Mouse (Mus musculus): ENCODE data around the gene 2410015M20Rik. TPM values are rescaled to one million over a fixed set of nuclear protein-coding genes. Genes with fewer than 3 reads are reported as not detected.
"Not testable (repeated sequence)": the region's sequence is repeated elsewhere in the genome, so short reads cannot be mapped to it uniquely, and the experiment has no call there.

Gene 2410015M20Rik
- total RNA-seq, 2 experiments from 2014 or later, result 135 to 142 TPM

- intact Hi-C loops (cut with DNase I), result loop anchor here (5.0 kb wide), 1 partner anchor 58 kb away; the partner anchor contains the start of gene Ranbp3
- no peak for DNase-seq (ENCODE audit: low spot score in 2 of 2)
Measured at GRCm38 (mm10) chr17:56614391-56615135, 5.0 kb upstream of the 2410015M20Rik start.

GRCm38 (mm10) chr17:56613893-56614292 lies 4.3 kb upstream of the 2410015M20Rik start:
- DNase-seq (ENCODE audit: low spot score in 2 of 2), result peak in 1 of 2 experiments; percentile 41
- intact Hi-C loops (cut with DNase I), result loop anchor here (5.0 kb wide), 1 partner anchor 58 kb away; the partner anchor contains the start of gene Ranbp3

- peak; percentile 96 to 98 for DNase-seq (ENCODE audit: low spot score in 2 of 2)
- intact Hi-C loops (cut with DNase I), result loop anchor here (5.0 kb wide), 1 partner anchor 59 kb away; the partner anchor contains the start of gene Ranbp3
Measured at GRCm38 (mm10) chr17:56613236-56613844, 3.8 kb upstream of the 2410015M20Rik start, which contains the start of gene Rpl36. Rpl36 (plus strand) TSS chr17:56613416.

GRCm38 (mm10) chr17:56612565-56612939 lies 3.0 kb upstream of the 2410015M20Rik start:
- intact Hi-C loops (cut with DNase I), result loop anchor here (5.0 kb wide), 1 partner anchor 60 kb away; the partner anchor contains the start of gene Ranbp3
- not testable (repeated sequence) for DNase-seq (ENCODE audit: low spot score in 2 of 2)

GRCm38 (mm10) chr17:56611861-56612564 lies 2.4 kb upstream of the 2410015M20Rik start:
- no peak for DNase-seq (ENCODE audit: low spot score in 2 of 2)
- intact Hi-C loops (cut with DNase I), result loop anchor here (5.0 kb wide), 1 partner anchor 60 kb away; the partner anchor contains the start of gene Ranbp3

GRCm38 (mm10) chr17:56611323-56611722 lies 1.8 kb upstream of the 2410015M20Rik start:
- DNase-seq (ENCODE audit: low spot score in 2 of 2), result no peak
- intact Hi-C loops (cut with DNase I), result loop anchor here (5.0 kb wide), 1 partner anchor 61 kb away; the partner anchor contains the start of gene Ranbp3

GRCm38 (mm10) chr17:56608699-56609098 lies 872 bp downstream of the 2410015M20Rik start:
- intact Hi-C loops (cut with DNase I), result loop anchor here (2.0 kb wide), 1 partner anchor 24 kb away; the partner anchor contains the start of genes Safb and Safb2

GRCm38 (mm10) chr17:56607521-56608062 lies 2.0 kb downstream of the 2410015M20Rik start:
- intact Hi-C loops (cut with DNase I), result loop anchor here (2.0 kb wide), 1 partner anchor 23 kb away; the partner anchor contains the start of genes Safb and Safb2
- no peak for DNase-seq (ENCODE audit: low spot score in 2 of 2)

More at GRCm38 (mm10) chr17:56608699-56609098, 872 bp downstream of the 2410015M20Rik start:
- DNase-seq (ENCODE audit: low spot score in 2 of 2), result no peak

GRCm38 (mm10) chr17:56605431-56605830 lies 4.1 kb downstream of the 2410015M20Rik start:
- intact Hi-C loops (cut with DNase I), result no loop called here

GRCm38 (mm10) chr17:56604422-56604821 lies 5.1 kb downstream of the 2410015M20Rik start:
- DNase-seq (ENCODE audit: low spot score in 2 of 2), result no peak
- intact Hi-C loops (cut with DNase I), result no loop called here

More at GRCm38 (mm10) chr17:56605431-56605830, 4.1 kb downstream of the 2410015M20Rik start:
- no peak for DNase-seq (ENCODE audit: low spot score in 2 of 2)

GRCm38 (mm10) chr17:56604070-56604380 lies 5.5 kb downstream of the 2410015M20Rik start:
- DNase-seq (ENCODE audit: low spot score in 2 of 2), result no peak
- intact Hi-C loops (cut with DNase I), result no loop called here

- DNase-seq (ENCODE audit: low spot score in 2 of 2), result no peak
- intact Hi-C loops (cut with DNase I), result no loop called here
Measured at GRCm38 (mm10) chr17:56603186-56604069, 6.1 kb downstream of the 2410015M20Rik start.

- DNase-seq (ENCODE audit: low spot score in 2 of 2), result no peak
- intact Hi-C loops (cut with DNase I), result no loop called here
Measured at GRCm38 (mm10) chr17:56593527-56594271, 15.9 kb downstream of the 2410015M20Rik start.

- no peak for DNase-seq (ENCODE audit: low spot score in 2 of 2)
- intact Hi-C loops (cut with DNase I), result no loop called here
Measured at GRCm38 (mm10) chr17:56592553-56592952, 17.0 kb downstream of the 2410015M20Rik start.

- DNase-seq (ENCODE audit: low spot score in 2 of 2), result no peak
- intact Hi-C loops (cut with DNase I), result no loop called here
Measured at GRCm38 (mm10) chr17:56588921-56589320, 20.6 kb downstream of the 2410015M20Rik start.

- intact Hi-C loops (cut with DNase I), result no loop called here
- DNase-seq (ENCODE audit: low spot score in 2 of 2), result no peak
Measured at GRCm38 (mm10) chr17:56587773-56588172, 21.8 kb downstream of the 2410015M20Rik start.

GRCm38 (mm10) chr17:56585171-56585821 lies 24.3 kb downstream of the 2410015M20Rik start:
- DNase-seq (ENCODE audit: low spot score in 2 of 2), result peak in 1 of 2 experiments; percentile 39
- intact Hi-C loops (cut with DNase I), result loop anchor here (2.0 kb wide), 2 partner anchors 24 to 88 kb away; partner anchors contain the start of genes 2410015M20Rik and Ranbp3

All from left cerebral cortex, postnatal 25 days (tissue).